Mouse (Mus musculus): ENCODE measurements around the gene Sstr3.

DNA sequence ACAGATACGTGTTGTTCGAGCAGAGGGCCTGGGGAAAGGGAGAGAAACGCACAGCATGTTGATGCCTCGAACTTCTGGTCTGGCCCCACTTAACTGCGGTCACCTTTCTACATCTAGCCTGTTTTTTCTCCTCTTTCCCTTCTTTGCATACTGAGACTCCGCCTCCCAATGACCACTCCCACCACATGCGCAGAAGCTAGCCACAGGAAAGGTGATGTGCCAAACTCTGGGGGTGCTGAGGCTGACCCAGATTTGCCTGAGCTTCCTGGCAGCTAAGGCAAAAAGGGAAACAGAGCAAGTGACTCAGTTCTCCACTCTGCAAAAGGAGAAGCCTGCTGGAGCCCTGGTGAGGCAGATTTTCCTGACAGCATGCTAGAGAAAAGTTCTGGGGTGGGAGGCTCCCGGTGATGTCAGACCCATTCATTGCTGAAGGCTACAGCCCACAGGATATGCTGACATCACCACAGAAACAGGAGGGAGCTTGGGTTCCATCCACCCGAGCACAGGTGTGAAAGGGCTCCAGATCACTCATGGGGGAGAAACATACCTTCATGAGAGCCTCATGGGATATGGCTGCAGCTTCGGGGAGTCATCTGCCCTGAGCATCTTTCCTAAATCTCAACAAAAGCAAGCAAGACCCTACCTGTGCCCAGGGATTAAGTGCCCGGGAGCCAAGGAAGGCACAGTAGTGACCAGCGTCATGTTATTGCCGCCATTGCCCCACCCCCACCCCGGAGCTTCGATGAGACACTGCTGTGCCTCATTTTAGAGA lies 47.4 kb upstream of the Sstr3 start:
- TF ChIP-seq CTCF (IDR thresholded peaks at IDR 0.05) (no peak), EP300 (IDR thresholded peaks at IDR 0.05) (no peak)
